Mouse (Mus musculus): ENCODE data around the gene Shank2.

The Shank2 gene

GRCm38 (mm10) chr7:144106352-144107011 lies 104.8 kb downstream of the Shank2 start:
- in situ Hi-C loops (cut with MboI) = no loop called here

DNA sequence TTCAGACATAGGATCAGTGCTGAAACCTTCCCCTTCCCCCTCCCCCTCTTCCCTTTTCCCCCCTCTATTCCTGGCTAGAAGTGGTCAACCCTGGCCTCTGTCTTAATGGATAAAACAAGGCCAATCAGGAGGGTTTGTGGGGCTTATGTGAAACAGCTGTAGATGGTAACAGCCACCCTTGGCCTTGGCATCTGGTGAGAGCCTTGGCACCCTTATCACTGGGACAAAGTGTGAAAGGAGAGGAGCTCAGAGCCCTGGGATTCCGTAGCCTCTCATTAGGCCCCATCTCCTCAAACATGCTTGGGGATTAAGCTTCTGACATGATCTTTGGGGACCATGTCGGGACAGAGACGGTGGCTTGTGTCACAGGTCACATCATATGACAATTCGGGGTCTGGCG lies 106.4 kb downstream of the Shank2 start:
- in situ Hi-C loops (cut with MboI) = no loop called here

DNA sequence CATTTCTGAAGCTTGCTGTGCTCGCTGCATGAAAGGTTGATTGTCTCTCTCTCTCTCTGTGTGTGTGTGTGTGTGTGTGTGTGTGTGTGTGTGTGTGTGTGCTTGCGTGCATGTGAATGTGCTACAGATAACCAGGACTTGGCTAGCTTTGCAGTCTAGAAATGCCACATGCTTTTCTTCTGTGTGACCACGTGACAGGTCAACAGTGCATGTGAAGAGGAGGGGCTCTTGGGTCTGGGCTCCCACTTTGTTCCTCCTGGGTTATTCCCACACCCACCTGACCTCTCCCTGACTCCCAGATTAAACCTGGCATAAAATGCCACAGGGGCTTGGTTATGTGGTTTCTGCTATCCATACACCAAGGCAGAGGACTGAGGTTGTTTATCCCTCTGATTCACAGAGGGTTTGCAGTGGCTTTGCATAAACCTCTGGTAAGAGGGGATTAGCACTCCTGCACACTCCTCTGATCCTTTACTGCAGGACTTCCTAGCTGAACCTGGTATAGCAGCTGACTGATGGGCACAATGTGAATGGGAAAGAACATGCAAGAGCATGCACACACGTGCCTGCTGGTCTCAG lies 109.4 kb downstream of the Shank2 start:
- in situ Hi-C loops (cut with MboI) = no loop called here

DNA sequence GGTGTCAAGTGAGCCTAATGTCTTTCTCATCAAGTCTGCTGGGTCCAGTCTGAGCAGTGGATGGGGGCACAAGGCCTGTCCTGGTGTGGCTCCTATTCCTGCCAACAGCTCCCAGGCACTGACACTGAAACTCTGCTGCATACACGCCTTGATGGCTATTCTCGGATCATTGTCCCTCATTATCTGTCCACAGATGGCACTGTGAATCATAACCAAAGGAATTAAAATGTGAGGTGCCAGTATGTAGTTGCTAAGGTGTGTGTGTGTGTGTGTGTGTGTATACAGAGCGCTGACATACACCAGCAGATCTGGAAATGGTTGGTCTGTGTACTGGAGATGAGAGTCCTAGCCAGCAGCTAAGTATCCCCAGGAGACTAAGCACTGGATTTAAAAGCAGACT lies 110.3 kb downstream of the Shank2 start:
- in situ Hi-C loops (cut with MboI) = no loop called here

GRCm38 (mm10) chr7:144114230-144114629 lies 112.5 kb downstream of the Shank2 start:
- in situ Hi-C loops (cut with MboI) = no loop called here

GRCm38 (mm10) chr7:144119562-144119961 lies 117.8 kb downstream of the Shank2 start:
- in situ Hi-C loops (cut with MboI) = no loop called here

DNA sequence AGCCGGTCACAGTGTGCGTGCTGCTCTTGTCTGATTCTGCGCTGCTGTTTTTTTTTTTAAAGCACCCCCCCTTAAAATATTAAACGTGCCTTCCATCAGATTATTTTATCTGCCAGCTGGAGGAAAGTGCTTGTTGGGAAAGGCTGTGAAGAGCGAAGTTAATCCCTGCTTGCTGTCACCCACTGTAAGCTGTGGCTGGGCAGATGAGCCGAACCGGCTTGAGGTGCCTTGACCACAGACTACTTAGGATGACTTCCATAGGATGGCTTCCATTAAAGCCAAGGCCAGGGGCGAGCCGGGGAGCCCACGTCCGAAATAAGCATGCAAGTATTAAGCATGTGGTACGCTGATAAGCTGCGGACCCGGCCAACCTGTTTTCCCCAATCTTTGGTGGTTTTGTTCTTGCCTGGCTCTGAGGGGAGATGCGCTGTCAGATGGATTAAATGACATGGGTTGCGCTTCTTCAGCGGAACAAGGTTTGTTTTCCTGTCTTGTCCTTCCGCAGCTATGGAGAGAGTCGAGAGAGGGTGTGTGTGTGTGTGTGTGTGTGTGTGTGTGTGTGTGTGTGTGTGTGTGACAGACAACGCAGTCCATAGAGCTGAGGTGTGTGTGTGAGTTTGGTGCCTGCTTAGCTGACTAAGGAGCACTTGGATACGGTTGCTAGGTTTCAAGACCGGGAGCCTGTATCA lies 131.1 kb downstream of the Shank2 start:
- in situ Hi-C loops (cut with MboI) = no loop called here

DNA sequence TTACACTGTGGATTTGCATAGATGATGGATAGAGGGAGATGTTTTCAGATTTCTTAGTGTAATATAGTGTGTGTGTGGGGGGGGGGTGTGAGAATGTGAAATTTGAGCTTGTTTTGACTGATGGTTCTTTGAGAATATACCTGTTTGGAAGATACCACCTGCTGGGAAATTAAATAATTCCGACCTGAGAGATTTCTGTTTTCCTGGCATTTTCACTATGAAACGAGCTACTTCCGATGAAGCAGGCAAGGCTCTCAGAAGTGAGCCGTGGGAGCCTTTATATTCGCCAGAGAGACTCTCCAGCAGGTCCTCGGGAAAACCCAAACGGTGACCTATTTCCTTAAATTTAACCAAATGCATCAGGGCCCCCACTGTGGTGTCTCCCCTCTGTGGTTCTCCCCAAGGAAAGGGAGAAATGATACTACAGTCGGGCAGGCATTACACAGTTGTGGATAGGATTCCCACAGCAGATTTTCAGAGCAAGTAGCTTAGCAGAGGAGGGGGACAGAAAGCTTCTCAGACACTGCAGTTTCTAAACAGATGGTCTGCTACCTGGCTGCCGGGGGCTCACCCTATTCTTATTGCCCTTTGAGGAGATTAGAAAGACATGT lies 131.8 kb downstream of the Shank2 start:
- in situ Hi-C loops (cut with MboI) = no loop called here

DNA sequence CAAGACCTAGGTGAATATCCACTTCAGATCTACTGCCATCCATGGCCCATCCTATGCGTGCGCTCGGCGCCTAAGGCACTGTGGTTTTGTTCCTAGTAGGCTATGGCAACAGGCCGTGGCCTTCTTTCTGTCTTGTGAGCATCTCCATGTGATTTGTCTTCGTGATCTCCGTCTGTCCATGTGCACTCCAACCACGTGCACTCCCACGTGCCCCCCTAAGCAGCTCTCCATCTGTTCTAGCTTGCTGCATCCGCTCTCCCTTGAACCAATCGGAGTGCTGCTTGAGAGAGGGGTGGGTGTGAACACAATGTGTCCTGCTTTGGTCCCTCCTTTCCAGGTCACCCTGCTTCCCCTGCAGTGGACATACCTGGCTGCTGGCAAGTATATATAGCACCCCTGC lies 133.0 kb downstream of the Shank2 start:
- in situ Hi-C loops (cut with MboI) = no loop called here

GRCm38 (mm10) chr7:144137827-144138226 lies 136.1 kb downstream of the Shank2 start:
- in situ Hi-C loops (cut with MboI) = no loop called here

DNA sequence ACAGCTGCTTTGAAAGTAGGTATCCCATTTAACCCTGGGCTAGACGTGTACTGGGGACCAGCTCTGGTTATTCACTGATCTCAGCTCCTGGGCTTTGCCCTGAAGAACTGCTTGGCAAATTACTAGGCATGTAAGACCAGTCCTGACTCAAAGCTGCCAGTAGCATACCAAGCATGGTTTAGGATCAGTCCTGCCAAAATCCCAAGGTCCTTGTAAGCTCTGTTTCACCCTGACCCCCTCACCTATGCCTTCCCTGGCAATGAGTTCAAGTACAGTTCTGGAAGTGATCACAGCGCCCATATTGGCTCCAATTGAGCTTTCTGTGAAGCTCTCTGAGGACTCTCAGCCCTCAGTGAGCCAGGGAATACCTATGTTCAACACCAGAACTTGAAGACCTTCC lies 136.7 kb downstream of the Shank2 start:
- in situ Hi-C loops (cut with MboI) = no loop called here

DNA sequence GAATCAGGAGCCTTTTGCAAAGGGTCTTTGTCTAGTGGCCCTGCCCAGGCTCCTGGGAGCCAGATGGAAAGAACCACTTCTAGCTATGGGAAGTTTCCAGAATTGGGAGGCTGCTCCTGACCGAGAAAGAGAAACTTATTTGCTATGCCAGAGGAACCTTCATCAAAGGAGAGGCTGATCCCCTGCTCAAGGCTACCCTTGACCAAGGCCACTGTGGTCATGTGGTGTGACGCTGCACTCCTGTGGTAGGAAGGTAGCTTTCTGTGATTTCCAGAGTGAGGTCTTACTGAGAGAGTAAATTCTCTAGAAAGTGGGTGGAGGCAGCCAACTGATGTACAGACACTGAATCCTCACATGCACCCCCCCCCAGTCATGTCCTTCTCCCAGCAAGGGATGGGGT lies 138.0 kb downstream of the Shank2 start:
- in situ Hi-C loops (cut with MboI) = no loop called here

DNA sequence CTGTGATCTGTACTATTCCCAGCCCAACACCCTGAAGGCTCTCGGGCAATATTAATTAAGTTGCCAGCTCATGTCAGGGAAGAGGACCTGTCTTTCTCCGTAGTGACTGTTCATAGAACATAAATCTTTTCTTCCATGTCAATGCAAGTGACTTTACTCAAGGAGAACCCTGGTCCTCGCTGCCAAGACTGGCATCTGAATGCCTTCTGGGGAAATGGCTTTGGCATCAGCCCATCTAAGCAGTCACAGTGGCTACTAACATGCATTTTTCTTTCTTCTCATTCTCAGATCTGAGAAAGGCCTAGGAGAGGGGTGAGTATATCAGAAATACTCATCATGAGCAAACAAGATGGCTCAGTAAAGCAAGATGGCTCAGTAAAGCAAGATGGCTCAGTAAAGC lies 138.7 kb downstream of the Shank2 start:
- in situ Hi-C loops (cut with MboI) = no loop called here

- in situ Hi-C loops (cut with MboI) = no loop called here
Measured at GRCm38 (mm10) chr7:144142036-144142435, 140.3 kb downstream of the Shank2 start.

DNA sequence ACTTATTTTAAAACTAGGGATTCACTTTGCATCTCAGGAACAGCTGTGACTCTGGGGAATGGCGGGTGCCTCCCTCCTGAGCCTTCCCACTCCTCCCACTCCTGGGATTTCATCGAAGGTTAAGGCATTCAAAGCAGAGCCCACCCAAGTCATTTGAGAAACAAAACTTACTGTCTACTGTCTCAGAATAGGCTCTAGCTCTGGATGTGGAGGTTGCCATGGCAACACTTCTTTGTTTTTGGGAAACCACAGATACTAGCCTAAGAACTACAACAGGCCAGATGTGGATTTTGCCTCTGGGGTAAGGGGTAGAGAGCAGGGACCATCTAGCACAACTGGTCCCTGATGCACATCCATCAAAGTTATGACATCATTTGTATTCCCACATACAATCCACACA lies 142.2 kb downstream of the Shank2 start:
- in situ Hi-C loops (cut with MboI) = no loop called here

GRCm38 (mm10) chr7:144148111-144148510 lies 146.4 kb downstream of the Shank2 start:
- in situ Hi-C loops (cut with MboI) = no loop called here

- in situ Hi-C loops (cut with MboI) = no loop called here
Measured at GRCm38 (mm10) chr7:144153124-144153523, 151.4 kb downstream of the Shank2 start.

DNA sequence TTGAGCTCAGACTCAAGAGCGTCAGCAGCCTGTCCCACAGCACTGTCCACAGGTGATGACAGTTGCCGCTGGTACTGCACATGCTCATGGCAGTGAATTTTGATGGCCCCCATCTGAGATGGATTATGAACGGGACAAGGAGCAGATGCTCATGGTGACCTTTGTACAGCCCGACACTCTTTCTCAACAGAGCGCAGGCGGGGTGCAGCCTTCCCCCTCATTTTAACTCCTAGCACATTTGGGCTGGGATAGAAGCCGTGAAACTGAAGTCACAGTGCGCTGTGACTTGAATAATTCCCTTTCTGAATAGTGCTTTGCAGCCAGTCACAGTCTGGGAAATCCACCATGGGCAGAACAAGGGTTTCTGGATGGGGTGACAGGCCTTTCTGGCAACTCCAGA lies 152.0 kb downstream of the Shank2 start:
- in situ Hi-C loops (cut with MboI) = no loop called here

DNA sequence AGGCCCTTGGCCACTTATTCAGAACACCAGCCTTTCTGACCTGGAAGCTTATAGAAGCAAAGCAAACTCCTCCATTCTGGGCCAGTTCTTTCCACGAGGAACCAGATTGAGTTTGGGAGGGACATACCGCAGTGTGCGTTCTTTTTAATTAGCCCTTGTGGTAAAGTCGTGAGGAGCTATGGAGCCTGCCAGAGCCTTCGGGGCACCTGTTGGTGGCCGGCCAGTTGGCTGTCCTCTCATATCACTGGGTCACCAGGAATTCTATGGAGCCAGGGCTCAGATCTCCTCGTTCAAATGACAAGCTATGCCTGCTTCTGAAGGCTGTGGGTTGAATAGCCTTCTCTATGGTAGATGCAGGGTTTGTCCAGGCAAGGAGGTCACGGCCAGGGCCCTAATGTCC lies 156.2 kb downstream of the Shank2 start:
- in situ Hi-C loops (cut with MboI) = no loop called here

GRCm38 (mm10) chr7:144159556-144159955 lies 157.8 kb downstream of the Shank2 start:
- in situ Hi-C loops (cut with MboI) = no loop called here

GRCm38 (mm10) chr7:144160066-144160465 lies 158.3 kb downstream of the Shank2 start:
- in situ Hi-C loops (cut with MboI) = no loop called here

GRCm38 (mm10) chr7:144160646-144161249 lies 159.0 kb downstream of the Shank2 start:
- in situ Hi-C loops (cut with MboI) = no loop called here

DNA sequence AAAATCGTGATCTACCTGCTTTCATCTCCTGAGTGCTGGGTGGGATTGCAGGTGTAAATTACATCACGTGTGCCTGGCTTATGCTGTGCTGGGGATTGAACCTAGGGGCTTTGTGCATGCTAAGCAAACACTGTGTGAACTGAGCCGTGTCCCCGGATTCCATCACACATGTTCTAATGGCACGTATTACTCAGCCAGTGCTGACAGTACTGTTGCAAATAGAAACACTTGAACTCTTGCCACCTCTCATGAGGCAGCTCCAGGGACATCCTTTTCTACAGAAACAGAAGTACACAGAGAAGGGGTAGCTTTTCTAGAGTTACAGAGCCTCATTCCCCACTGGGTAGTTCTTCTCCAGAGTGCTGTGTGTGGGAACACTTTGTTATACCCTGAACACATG lies 168.5 kb downstream of the Shank2 start:
- in situ Hi-C loops (cut with MboI) = no loop called here

All from mature B cell (primary cell).